Mouse (Mus musculus): ENCODE results near the gene 1700030K09Rik. TPM values are rescaled to one million over a fixed set of nuclear protein-coding genes. Genes with fewer than 3 reads are reported as not detected.

The 1700030K09Rik gene
- polyA plus RNA-seq, 1 experiment from 2014 or later, result 16.9 TPM

DNA sequence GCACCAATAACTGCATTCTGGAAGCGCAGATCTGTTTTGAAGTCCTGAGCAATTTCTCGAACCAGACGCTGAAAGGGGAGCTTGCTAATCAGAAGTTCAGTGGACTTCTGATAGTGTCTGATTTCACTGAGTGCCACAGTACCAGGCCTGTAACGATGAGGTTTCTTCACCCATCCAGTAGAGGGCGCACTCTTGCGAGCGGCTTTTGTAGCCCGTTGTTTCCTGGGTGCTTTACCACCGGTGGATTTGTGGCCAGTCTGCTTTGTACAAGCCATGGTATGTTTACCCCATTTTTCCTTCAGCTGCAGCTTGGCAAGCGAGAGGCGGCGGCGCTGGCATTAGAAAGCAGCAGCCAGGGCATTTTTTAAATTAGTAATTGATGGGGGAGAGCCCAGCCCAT is 14.0 kb upstream of the 1700030K09Rik start:
- H3K27ac ChIP-seq, result no peak overlapping the region
- H3K36me3 ChIP-seq (replicated peaks), result no peaks in the 10 kb centered on the region
- H3K4me2 ChIP-seq, result no peak overlapping the region
- ATAC-seq (ENCODE audit: low FRiP score), result no peak
- H3K4me1 ChIP-seq, result no peaks in the 10 kb centered on the region
- no peak overlapping the region for H3K4me3 ChIP-seq (replicated peaks)
- H3K9ac ChIP-seq, result no peak overlapping the region
- H3K27me3 ChIP-seq, result no peaks in the 10 kb centered on the region
- H3K9me3 ChIP-seq, result no peaks in the 10 kb centered on the region
- whole genome bisulfite sequencing, result 54% methylated on average over 13 of the region's 13 CpGs

DNA sequence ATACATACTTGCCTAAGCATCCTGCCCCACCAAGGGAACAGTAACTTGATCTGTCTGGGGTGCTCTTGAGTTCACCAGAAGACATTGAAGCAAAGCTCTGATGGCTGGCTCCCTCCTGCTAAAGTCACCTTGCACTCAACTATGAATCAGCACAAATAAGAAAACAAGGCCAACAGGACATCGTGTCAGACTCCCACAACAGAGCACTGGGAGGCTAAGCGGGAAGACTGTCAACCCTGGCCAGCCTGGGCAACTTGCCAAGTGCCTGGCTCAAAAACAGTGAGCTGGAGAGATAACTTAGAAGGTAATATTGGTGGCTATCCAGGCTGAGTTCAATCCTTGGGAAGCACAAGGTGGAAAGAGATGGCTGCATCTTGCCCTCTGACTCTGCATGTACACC is 8.7 kb upstream of the 1700030K09Rik start:
- ATAC-seq (ENCODE audit: low FRiP score), result no peak
- Histone ChIP-seq H3K9ac (no peak overlapping the region), H3K4me3 (replicated peaks) (no peak overlapping the region), H3K27me3 (no peaks in the 10 kb centered on the region), H3K4me2 (no peak overlapping the region), H3K36me3 (replicated peaks) (no peaks in the 10 kb centered on the region), H3K9me3 (no peaks in the 10 kb centered on the region), H3K4me1 (no peaks in the 10 kb centered on the region), H3K27ac (no peak overlapping the region)
- 54% methylated on average over 2 of the region's 2 CpGs for WGBS

DNA sequence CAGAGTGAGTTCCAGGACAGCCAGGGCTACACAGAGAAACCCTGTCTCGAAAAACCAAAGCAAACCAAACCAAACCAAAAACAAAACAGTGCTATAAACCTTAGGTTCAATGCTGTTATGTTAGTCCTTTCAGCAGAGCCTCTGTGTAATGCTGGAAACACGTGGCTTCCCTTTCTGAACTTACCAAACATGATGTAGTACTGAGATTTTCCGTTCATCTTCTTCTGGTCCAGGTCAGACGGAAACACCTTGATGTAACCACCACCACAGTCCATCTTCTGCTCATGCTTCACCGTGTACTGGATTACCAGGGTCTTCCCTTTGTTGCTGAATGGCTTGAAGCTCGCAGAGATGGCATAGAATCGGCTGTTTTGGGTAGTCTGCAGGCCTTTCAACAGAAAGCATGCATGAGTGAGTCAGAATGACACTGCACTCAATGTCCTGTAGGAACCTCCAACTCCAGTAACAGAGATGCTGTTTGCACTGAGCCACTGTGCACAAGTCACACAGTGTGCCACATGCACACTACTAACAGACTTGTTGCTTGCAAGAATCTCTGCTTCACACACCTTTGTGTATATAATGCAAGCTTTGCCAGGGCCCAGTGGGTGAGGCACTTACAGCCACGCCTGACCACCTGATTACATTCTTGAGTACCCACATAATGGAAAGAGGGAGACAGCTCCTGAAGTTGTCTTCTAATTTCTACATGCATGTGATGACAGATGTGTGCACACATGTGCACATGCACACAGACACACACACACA is 5.2 kb upstream of the 1700030K09Rik start:
- H3K9me3 ChIP-seq, result no peaks in the 10 kb centered on the region
- H3K36me3 ChIP-seq (replicated peaks), result no peaks in the 10 kb centered on the region
- H3K9ac ChIP-seq, result no peak overlapping the region
- H3K4me2 ChIP-seq, result no peak overlapping the region
- no peak overlapping the region for H3K27ac ChIP-seq
- peaks cover 4% of the 10 kb centered on the region for H3K4me1 ChIP-seq
- WGBS, result 67% methylated on average over 8 of the region's 8 CpGs
- no peaks in the 10 kb centered on the region for H3K27me3 ChIP-seq
- H3K4me3 ChIP-seq (replicated peaks), result no peak overlapping the region
- no peak for ATAC-seq (ENCODE audit: low FRiP score)

DNA sequence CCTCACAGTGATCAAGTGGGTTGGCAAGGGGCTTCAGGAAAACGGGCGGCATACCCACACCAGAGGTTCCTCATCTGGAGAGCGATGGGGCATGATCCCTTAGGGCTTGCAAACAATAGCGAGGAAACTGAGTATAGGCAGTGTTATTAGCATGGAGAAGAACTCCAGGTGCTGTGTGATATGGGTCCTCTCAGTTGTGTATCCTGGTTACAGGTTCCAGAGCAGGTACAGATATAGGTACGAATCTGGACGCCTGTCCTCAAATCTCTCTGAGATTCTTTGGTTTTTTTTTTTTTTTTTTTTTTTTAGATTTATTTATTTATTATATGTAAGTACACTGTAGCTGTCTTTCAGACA is 292 bp downstream of the 1700030K09Rik start:
- no peaks in the 10 kb centered on the region for H3K9me3 ChIP-seq
- H3K27ac ChIP-seq, result 0 out of 2 replicates have a peak overlapping the region, but pooled peaks have one; percentile 46
- H3K4me2 ChIP-seq, result peak overlapping the region; percentile 68
- 50% methylated on average over 6 of the region's 6 CpGs for WGBS
- peak overlapping the region; percentile 44 for H3K4me3 ChIP-seq (replicated peaks)
- peaks cover 5% of the 10 kb centered on the region for H3K4me1 ChIP-seq
- ATAC-seq (ENCODE audit: low FRiP score), result peak; percentile 71
- H3K9ac ChIP-seq, result peak overlapping the region; percentile 65
- H3K36me3 ChIP-seq (replicated peaks), result peaks cover 11% of the 10 kb centered on the region
- H3K27me3 ChIP-seq, result no peaks in the 10 kb centered on the region

DNA sequence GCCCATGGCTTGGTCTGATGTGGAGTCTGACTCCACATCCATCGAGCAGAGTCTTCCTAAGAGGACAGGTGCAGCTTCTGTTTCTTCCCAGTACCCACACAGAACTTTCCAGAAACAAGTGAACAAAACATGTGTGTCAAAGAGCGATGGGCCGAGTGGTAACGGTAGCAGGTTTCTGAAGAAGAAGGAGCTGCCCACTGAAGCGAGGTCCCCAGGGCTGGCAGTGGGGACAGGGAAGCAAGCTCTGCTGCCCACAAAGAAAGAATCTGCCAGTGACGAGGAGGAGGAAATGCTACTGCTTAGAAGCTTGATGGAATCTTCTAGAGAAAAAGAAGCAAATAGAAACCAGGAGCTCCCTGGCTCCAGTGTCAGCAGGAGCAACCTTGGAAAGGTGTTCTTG is 1.4 kb downstream of the 1700030K09Rik start:
- no peak overlapping the region for H3K9ac ChIP-seq
- H3K27ac ChIP-seq, result no peak overlapping the region
- ATAC-seq (ENCODE audit: low FRiP score), result no peak
- H3K4me2 ChIP-seq, result no peak overlapping the region
- H3K27me3 ChIP-seq, result no peaks in the 10 kb centered on the region
- H3K4me3 ChIP-seq (replicated peaks), result no peak overlapping the region
- H3K4me1 ChIP-seq, result peaks cover 5% of the 10 kb centered on the region
- peaks cover 22% of the 10 kb centered on the region for H3K36me3 ChIP-seq (replicated peaks)
- no peaks in the 10 kb centered on the region for H3K9me3 ChIP-seq
- 92% methylated on average over 6 of the region's 6 CpGs for WGBS

DNA sequence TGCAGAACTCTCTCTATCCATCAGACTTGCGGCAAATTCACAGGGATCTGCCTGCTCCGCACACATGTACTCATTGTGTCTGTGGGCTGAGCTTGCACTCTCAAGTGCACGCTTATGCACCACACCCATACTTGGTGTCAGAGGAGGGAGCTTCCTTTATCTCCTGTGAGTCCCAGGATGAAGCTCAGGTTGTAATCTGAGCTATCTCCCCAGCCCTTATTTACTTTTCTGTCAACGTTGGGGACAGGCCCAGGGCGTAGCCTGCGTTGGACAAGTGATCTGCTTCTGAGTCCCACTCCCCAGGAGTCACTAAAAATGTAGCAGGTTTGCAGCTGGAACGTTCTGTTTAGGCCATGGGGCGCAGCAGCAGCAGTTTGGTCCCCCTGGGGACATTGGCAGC is 7.8 kb downstream of the 1700030K09Rik start:
- H3K9me3 ChIP-seq, result peaks cover 5% of the 10 kb centered on the region; the same call in 1 of the 2 replicates
- WGBS, result 91% methylated on average over 8 of the region's 8 CpGs
- no peaks in the 10 kb centered on the region for H3K27me3 ChIP-seq
- ATAC-seq (ENCODE audit: low FRiP score), result no peak
- H3K4me1 ChIP-seq, result no peaks in the 10 kb centered on the region
- H3K36me3 ChIP-seq (replicated peaks), result peaks cover 72% of the 10 kb centered on the region
- no peak overlapping the region for H3K4me2 ChIP-seq
- H3K9ac ChIP-seq, result no peak overlapping the region
- no peak overlapping the region for H3K4me3 ChIP-seq (replicated peaks)
- H3K27ac ChIP-seq, result no peak overlapping the region

DNA sequence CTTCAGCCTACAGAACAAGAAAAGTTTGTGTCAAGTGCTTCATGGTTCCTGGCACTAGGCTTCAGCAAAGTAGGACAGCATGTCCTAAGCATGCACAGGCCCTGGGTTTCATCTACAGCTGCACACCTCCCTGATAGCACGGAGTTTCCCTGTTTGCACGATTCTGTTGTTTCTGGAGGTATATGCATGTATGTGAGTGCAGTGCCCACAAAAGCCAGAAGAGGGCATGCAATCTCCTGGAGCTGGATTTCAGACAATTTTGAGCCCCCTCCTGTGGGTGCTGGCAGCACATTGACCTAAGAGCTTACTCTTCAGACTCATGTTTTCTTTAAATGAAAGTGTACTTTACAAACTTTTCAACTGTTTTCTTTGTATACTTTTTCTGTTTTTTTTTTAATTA is 10.2 kb downstream of the 1700030K09Rik start:
- no peaks in the 10 kb centered on the region for H3K27me3 ChIP-seq
- H3K4me2 ChIP-seq, result no peak overlapping the region
- H3K36me3 ChIP-seq (replicated peaks), result peaks cover 72% of the 10 kb centered on the region
- peaks cover 5% of the 10 kb centered on the region; the same call in 1 of the 2 replicates for H3K9me3 ChIP-seq
- WGBS, result 89% methylated on average over 2 of the region's 2 CpGs
- H3K4me1 ChIP-seq, result no peaks in the 10 kb centered on the region
- no peak for ATAC-seq (ENCODE audit: low FRiP score)
- H3K4me3 ChIP-seq (replicated peaks), result no peak overlapping the region
- no peak overlapping the region for H3K9ac ChIP-seq
- no peak overlapping the region for H3K27ac ChIP-seq

DNA sequence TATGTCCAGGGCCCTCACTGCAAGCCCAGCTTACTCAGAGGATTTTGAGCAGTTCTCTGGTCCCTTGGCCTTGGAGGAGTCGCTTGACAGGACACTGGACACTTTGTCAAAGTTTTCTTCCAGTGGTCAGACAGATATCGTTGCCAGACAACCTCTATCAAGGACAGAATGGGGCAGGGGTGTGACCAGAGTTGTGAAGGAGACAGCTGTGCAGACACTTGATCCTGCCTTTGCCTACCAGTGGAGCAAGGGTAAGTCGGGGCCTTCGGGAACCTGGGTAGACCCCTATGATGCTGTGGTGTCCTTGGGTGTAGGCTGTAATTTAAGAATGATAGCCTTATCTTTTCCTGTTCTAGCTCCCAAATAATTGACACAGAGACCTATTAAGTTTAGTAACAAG is 11.6 kb downstream of the 1700030K09Rik start:
- Histone ChIP-seq H3K4me2 (no peak overlapping the region), H3K27me3 (no peaks in the 10 kb centered on the region), H3K36me3 (replicated peaks) (peaks cover 72% of the 10 kb centered on the region), H3K27ac (no peak overlapping the region), H3K9ac (no peak overlapping the region), H3K4me1 (no peaks in the 10 kb centered on the region), H3K4me3 (replicated peaks) (no peak overlapping the region), H3K9me3 (peaks cover 5% of the 10 kb centered on the region; the same call in 1 of the 2 replicates)
- no peak for ATAC-seq (ENCODE audit: low FRiP score)
- WGBS, result 93% methylated on average over 4 of the region's 4 CpGs

DNA sequence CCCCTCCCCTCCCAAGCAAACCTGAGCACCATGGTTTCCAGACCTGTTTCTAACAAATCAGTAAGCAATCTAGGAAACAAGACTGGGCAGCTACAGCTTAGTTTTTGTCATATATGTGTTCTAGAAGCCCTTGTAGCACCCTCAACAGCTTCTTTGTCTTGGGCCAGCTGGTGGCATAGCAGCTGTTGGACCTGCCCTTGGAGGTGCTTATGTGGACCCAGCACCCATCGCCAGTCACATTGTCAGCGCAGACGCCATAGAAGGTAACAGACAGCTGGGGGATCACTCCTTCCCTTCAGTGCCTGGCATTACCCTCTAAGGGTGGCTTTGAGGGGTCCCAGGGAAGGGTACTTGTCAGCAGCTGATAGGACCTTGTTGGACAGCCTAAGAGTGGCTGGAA is 14.1 kb downstream of the 1700030K09Rik start:
- H3K27me3 ChIP-seq, result no peaks in the 10 kb centered on the region
- WGBS, result 89% methylated on average over 3 of the region's 3 CpGs
- no peak for ATAC-seq (ENCODE audit: low FRiP score)
- no peak overlapping the region for H3K9ac ChIP-seq
- no peak overlapping the region for H3K4me2 ChIP-seq
- peaks cover 5% of the 10 kb centered on the region; the same call in 1 of the 2 replicates for H3K9me3 ChIP-seq
- H3K36me3 ChIP-seq (replicated peaks), result peaks cover 76% of the 10 kb centered on the region
- H3K27ac ChIP-seq, result no peak overlapping the region
- H3K4me1 ChIP-seq, result no peaks in the 10 kb centered on the region
- H3K4me3 ChIP-seq (replicated peaks), result no peak overlapping the region

DNA sequence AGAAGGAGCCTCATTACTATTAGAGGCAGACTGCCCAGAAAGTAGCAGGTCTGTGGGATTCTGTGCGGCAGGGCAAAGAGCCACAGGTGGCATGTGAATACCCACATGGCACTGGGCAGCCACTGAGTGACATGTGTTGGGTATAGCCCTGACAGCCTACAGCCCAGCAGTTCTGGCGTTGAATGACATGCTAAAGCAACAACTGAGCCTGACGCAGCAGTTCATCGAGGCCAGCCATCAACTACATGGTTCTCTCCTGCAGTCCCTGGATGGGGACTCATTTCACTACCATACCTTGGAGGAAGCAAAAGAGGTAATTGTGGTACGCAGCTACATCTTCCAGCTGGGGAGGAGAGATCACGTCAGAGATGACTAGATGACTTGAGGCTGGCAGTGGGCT is 14.8 kb downstream of the 1700030K09Rik start:
- 87% methylated on average over 6 of the region's 6 CpGs for WGBS
- Histone ChIP-seq H3K9ac (no peak overlapping the region), H3K27me3 (no peaks in the 10 kb centered on the region), H3K4me2 (no peak overlapping the region), H3K27ac (no peak overlapping the region), H3K4me1 (no peaks in the 10 kb centered on the region), H3K9me3 (peaks cover 5% of the 10 kb centered on the region; the same call in 1 of the 2 replicates), H3K4me3 (replicated peaks) (no peak overlapping the region), H3K36me3 (replicated peaks) (peaks cover 76% of the 10 kb centered on the region)
- ATAC-seq (ENCODE audit: low FRiP score), result no peak

DNA sequence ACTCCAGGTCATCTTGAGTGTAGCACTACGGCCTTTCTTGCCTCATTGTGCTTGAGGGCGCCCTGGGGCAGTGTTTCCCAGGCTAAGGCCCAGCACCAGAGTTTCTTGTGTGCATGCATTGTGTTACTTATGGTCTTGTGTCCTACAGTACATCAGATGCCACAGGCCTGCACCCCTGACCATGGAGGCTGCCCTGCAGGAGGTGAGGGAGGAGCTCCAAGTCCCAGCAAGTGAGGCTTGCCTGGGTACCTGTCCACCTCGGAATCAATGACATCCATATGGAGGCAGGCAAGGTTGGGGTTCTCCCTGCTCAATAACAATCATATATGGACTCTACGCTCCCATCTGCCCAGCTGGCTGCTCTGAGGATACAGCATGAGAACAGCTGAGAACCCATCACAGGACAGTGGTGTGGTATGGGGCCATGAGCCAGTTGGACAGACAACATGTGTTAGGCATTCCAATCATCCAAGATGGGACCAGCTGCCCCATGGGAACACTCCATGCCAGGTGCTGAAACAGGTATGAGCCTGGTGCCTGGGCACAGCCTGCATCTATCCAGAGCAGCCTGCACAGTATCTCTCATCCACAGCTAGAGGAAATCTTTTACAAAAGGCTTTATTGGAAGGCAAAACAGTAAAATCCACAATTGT is 16.3 kb downstream of the 1700030K09Rik start:
- peaks cover 78% of the 10 kb centered on the region for H3K36me3 ChIP-seq (replicated peaks)
- H3K4me3 ChIP-seq (replicated peaks), result no peak overlapping the region
- H3K4me2 ChIP-seq, result no peak overlapping the region
- no peaks in the 10 kb centered on the region for H3K4me1 ChIP-seq
- no peak overlapping the region for H3K27ac ChIP-seq
- no peak overlapping the region for H3K9ac ChIP-seq
- H3K27me3 ChIP-seq, result no peaks in the 10 kb centered on the region
- ATAC-seq (ENCODE audit: low FRiP score), result no peak
- WGBS, result 88% methylated on average over 4 of the region's 4 CpGs
- H3K9me3 ChIP-seq, result no peaks in the 10 kb centered on the region

DNA sequence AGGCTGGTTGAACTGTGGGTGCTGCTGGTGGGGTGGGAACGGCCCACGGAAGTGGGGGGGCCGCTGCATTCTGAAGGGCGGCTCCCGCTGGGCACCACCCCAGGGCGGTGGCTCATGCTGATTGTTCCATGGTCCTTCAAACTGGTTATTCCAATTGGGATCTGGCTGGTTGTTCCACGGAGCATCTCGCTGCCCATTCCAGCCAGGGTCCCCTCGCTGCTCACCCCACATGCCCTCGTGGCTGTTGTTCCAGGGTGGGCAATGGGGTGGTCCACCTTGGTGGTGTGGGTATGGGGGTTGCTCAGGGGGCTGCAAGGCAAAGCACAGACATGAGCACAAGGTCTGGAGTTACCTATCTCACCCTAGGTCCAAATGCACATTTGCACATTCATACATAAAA is 20.5 kb downstream of the 1700030K09Rik start:
- Histone ChIP-seq H3K9ac (no peak overlapping the region), H3K36me3 (replicated peaks) (peaks cover 100% of the 10 kb centered on the region), H3K4me3 (replicated peaks) (no peak overlapping the region), H3K4me1 (no peaks in the 10 kb centered on the region), H3K9me3 (no peaks in the 10 kb centered on the region), H3K27ac (no peak overlapping the region), H3K27me3 (no peaks in the 10 kb centered on the region), H3K4me2 (no peak overlapping the region)
- WGBS, result 96% methylated on average over 10 of the region's 10 CpGs
- ATAC-seq (ENCODE audit: low FRiP score), result no peak

DNA sequence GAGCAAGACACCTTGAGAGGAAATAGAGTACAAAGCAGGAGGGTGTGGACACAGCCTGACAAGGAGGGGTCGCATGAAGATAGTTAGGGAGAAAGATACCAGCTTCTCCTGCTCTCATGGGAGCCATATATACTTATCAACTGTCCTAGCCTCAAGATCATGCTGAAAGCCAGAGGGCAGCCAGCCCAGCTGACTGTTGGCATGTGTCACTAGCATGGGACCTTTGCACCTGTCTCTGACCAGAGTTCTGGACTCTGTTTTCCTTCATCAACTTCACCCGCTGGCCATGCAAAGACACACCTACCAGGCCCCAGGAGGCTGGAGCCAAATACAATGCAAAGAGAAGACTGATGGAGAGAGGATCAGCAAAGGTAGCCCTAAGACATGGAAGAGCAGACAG is 25.6 kb downstream of the 1700030K09Rik start:
- no peaks in the 10 kb centered on the region for H3K27me3 ChIP-seq
- H3K4me3 ChIP-seq (replicated peaks), result no peak overlapping the region
- peaks cover 10% of the 10 kb centered on the region for H3K4me1 ChIP-seq
- no peak overlapping the region for H3K27ac ChIP-seq
- WGBS, result 93% methylated on average over 2 of the region's 2 CpGs
- ATAC-seq (ENCODE audit: low FRiP score), result no peak
- H3K9me3 ChIP-seq, result no peaks in the 10 kb centered on the region
- H3K4me2 ChIP-seq, result no peak overlapping the region
- no peak overlapping the region for H3K9ac ChIP-seq
- H3K36me3 ChIP-seq (replicated peaks), result peaks cover 89% of the 10 kb centered on the region

All from forebrain, embryonic 12.5 days (tissue).